Mouse (Mus musculus) heart, adult 2 months (tissue): ENCODE measurements at regions not wholly inside any gene's neighbourhood (a gene's known extent, or its start where the extent isn't known, plus 50 kb on each side); places are given as distances from the start of the nearest gene placed in this dataset.
A peak's percentile ranks its signal among the peaks of the same experiment; 100 is the strongest.

ENCODE experiments used
- DNase-seq, 2 experiments: peaks; one replicate each; pipeline ENCODE4 v3.0.0; 2021
- H3K27ac ChIP-seq: fragments of 200-600 bp; 2 replicates; pipeline ENCODE4 v1.8.1; 2022
- H3K27me3 ChIP-seq: fragments of 200-500 bp; 2 replicates; pipeline ENCODE4 v1.6.1; 2012; ENCODE audit warnings: mild to moderate bottlenecking, low read length, inconsistent platforms, mixed read lengths; ENCODE audit not compliant: control insufficient read depth, insufficient read depth
- H3K36me3 ChIP-seq: fragments of 200-500 bp; 2 replicates; pipeline ENCODE4 v1.6.1; 2012; ENCODE audit warnings: low read length, inconsistent platforms; ENCODE audit not compliant: control insufficient read depth, insufficient read depth
- H3K4me1 ChIP-seq: fragments of 200-500 bp; 2 replicates; pipeline ENCODE4 v1.6.1; 2011; ENCODE audit warnings: low read length; ENCODE audit not compliant: control insufficient read depth, insufficient read depth
- H3K4me3 ChIP-seq: fragments of 200-600 bp; 2 replicates; pipeline ENCODE4 v1.8.1; 2022
- H3K79me2 ChIP-seq: fragments of 200-500 bp; replicated peaks from 2 replicates; pipeline ENCODE4 v1.6.1; 2012; ENCODE audit warnings: mild to moderate bottlenecking, inconsistent platforms, low read length, moderate library complexity, mixed read lengths; ENCODE audit not compliant: control insufficient read depth, insufficient read depth
- H3K9ac ChIP-seq: fragments of 200-500 bp; 2 replicates; pipeline ENCODE4 v1.6.1; 2012; ENCODE audit warnings: low read depth, mild to moderate bottlenecking, control low read depth, inconsistent platforms, low read length, mixed read lengths
- CTCF ChIP-seq: fragments of 200-600 bp; IDR thresholded peaks from 2 replicates; pipeline ENCODE4 v1.8.1; 2022; ENCODE audit warnings: antibody characterized with exemption, mild to moderate bottlenecking, moderate library complexity
- EP300 ChIP-seq: fragments of 200-500 bp; IDR thresholded peaks from 2 replicates; pipeline ENCODE4 v1.6.1; 2011; ENCODE audit warnings: low read depth, low read length, control low read depth; ENCODE audit not compliant: insufficient read depth
- POLR2A ChIP-seq: fragments of 200-500 bp; IDR thresholded peaks from 2 replicates; pipeline ENCODE4 v1.6.1; 2011; ENCODE audit warnings: mild to moderate bottlenecking, low read depth, low read length, control low read depth; ENCODE audit not compliant: insufficient read depth
- WGBS: fragments of 180-500 bp; shearing (Covaris S2); methylation state at CpG from one replicate; pipeline ENCODE4 v1.1.7; 2018; 5-methylcytosine and 5-hydroxymethylcytosine counted together
- intact Hi-C: fragments of 180-260 bp; cut with DNase I; formaldehyde crosslinking; loops from one replicate; pipeline ENCODE4 v1.15.1; 2025

- WGBS = 77% methylated on average over 2 of the region's 2 CpGs
- H3K36me3 ChIP-seq = no peaks in the 10 kb centered on the region
- DNase-seq = no peak
- TF ChIP-seq EP300 = no peak
- no peak for TF ChIP-seq CTCF
- no peak for TF ChIP-seq POLR2A
- H3K27me3 ChIP-seq = no peaks in the 10 kb centered on the region
- H3K4me1 ChIP-seq = no peaks in the 10 kb centered on the region
- intact Hi-C loops = no loop called here
- H3K4me3 ChIP-seq = no peak overlapping the region
- no peak overlapping the region for H3K9ac ChIP-seq
- H3K79me2 ChIP-seq = no peaks in the 10 kb centered on the region
- no peak overlapping the region for H3K27ac ChIP-seq
Measured at GRCm38 (mm10) chr9:27453476-27453875, 56.9 kb downstream of the Spata19 start.

GRCm38 (mm10) chr9:27453924-27454652, 57.5 kb downstream of the Spata19 start:
- TF ChIP-seq POLR2A (no peak), CTCF (no peak), EP300 (no peak)
- H3K4me1 ChIP-seq = no peaks in the 10 kb centered on the region
- no peak overlapping the region for H3K4me3 ChIP-seq
- no peaks in the 10 kb centered on the region for H3K27me3 ChIP-seq
- H3K27ac ChIP-seq = no peak overlapping the region
- H3K9ac ChIP-seq = no peak overlapping the region
- intact Hi-C loops = no loop called here
- H3K79me2 ChIP-seq = no peaks in the 10 kb centered on the region
- 38% methylated on average over 10 of the region's 10 CpGs for WGBS
- H3K36me3 ChIP-seq = no peaks in the 10 kb centered on the region
- DNase-seq = no peak

GRCm38 (mm10) chr9:27458335-27459040, 61.9 kb downstream of the Spata19 start:
- Histone ChIP-seq H3K4me3 (no peak overlapping the region), H3K4me1 (no peaks in the 10 kb centered on the region; the same call in 1 of the 2 replicates), H3K79me2 (no peaks in the 10 kb centered on the region), H3K36me3 (no peaks in the 10 kb centered on the region), H3K27ac (no peak overlapping the region), H3K9ac (no peak overlapping the region), H3K27me3 (no peaks in the 10 kb centered on the region)
- intact Hi-C loops = no loop called here
- DNase-seq = no peak
- no peak for TF ChIP-seq POLR2A
- no peak for TF ChIP-seq CTCF
- no peak for TF ChIP-seq EP300
- WGBS = 55% methylated on average over 3 of the region's 3 CpGs

GRCm38 (mm10) chr9:27461029-27461428, 64.4 kb downstream of the Spata19 start:
- no peaks in the 10 kb centered on the region for H3K36me3 ChIP-seq
- no peak overlapping the region for H3K9ac ChIP-seq
- no peak for DNase-seq
- TF ChIP-seq EP300 (no peak), POLR2A (no peak), CTCF (no peak)
- no peak overlapping the region for H3K4me3 ChIP-seq
- WGBS = 19% methylated on average over 8 of the region's 8 CpGs
- no peaks in the 10 kb centered on the region for H3K79me2 ChIP-seq
- H3K27ac ChIP-seq = no peak overlapping the region
- no peaks in the 10 kb centered on the region for H3K27me3 ChIP-seq
- no peaks in the 10 kb centered on the region; the same call in 1 of the 2 replicates for H3K4me1 ChIP-seq
- intact Hi-C loops = no loop called here

- TF ChIP-seq CTCF = no peak
- no peak for TF ChIP-seq EP300
- TF ChIP-seq POLR2A = no peak
- intact Hi-C loops = no loop called here
- Histone ChIP-seq H3K4me3 (no peak overlapping the region), H3K4me1 (no peaks in the 10 kb centered on the region; the same call in 1 of the 2 replicates), H3K36me3 (no peaks in the 10 kb centered on the region), H3K9ac (no peak overlapping the region), H3K27ac (no peak overlapping the region), H3K79me2 (no peaks in the 10 kb centered on the region), H3K27me3 (no peaks in the 10 kb centered on the region)
- no peak for DNase-seq
- 89% methylated on average over 1 of the region's 1 CpGs for whole genome bisulfite sequencing
Measured at GRCm38 (mm10) chr9:27464006-27464405, 67.4 kb downstream of the Spata19 start.

GRCm38 (mm10) chr9:27475468-27475867, 78.9 kb downstream of the Spata19 start:
- Histone ChIP-seq H3K27ac (no peak overlapping the region), H3K9ac (no peak overlapping the region), H3K79me2 (no peaks in the 10 kb centered on the region), H3K4me1 (no peaks in the 10 kb centered on the region), H3K36me3 (no peaks in the 10 kb centered on the region), H3K4me3 (no peak overlapping the region), H3K27me3 (no peaks in the 10 kb centered on the region)
- DNase-seq = peak in 1 of 2 experiments; percentile 3
- WGBS = 52% methylated on average over 10 of the region's 10 CpGs
- TF ChIP-seq POLR2A (no peak), CTCF (no peak), EP300 (no peak)
- intact Hi-C loops = no loop called here
